Mouse (Mus musculus): ENCODE data around the gene Gm20388. TPM values are rescaled to one million over a fixed set of nuclear protein-coding genes. Genes with fewer than 3 reads are reported as not detected.
"Not testable (repeated sequence)": the region's sequence is repeated elsewhere in the genome, so short reads cannot be mapped to it uniquely, and the experiment has no call there.

Gene Gm20388
- polyA plus RNA-seq, 1 experiment from 2014 or later: not detected

DNA sequence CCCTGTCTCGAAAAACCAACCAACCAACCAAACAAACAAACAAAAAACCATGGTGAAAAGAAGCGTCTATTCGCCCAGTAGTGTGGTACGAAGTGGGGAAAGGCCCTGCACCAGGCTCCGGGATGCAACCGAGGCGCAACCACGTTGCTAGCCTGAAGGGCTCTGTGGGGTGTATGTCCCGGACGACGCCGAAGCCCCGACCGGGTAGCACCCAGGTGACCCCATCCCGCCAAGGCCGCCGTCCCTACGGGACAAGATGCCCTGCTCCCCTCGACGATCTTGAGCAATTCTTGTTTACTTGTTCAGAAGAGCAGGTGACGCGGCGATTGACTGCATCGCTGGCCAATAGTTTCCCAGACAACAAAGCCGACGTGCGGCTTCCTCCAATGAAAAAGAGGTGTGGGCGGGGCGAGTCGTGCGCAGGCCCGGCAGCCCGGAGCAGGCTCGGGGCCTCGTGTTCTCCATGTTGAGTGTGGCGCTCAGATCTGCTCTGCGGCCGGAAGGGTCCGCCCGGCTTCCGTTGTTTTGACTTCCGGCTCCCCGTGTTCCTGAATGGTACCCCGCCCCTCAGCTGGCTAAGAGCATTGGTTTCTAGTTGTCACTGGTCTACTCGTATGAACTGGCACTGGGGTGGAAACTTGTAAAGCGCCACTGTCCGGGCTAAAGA lies 1674.7 kb downstream of the Gm20388 start:
- Histone ChIP-seq H3K4me2 (peak overlapping the region; percentile 46), H3K9ac (ENCODE audit: low read length) (peak overlapping the region; percentile 53), H3K4me3 (ENCODE audit: low read depth, low read length) (peak overlapping the region; percentile 45), H3K9me3 (ENCODE audit: control insufficient read depth, low read length) (no peaks in the 10 kb centered on the region), H3K27ac (ENCODE audit: low read depth, low read length) (no peak overlapping the region), H3K4me1 (ENCODE audit: control insufficient read depth, insufficient read depth, low read length) (peaks cover 2% of the 10 kb centered on the region; the same call in 1 of the 2 replicates), H3K27me3 (ENCODE audit: control insufficient read depth, insufficient read depth, low read length) (no peaks in the 10 kb centered on the region), H3K36me3 (ENCODE audit: control insufficient read depth, insufficient read depth, low read length) (no peaks in the 10 kb centered on the region)
- 1% methylated on average over 47 of the region's 47 CpGs for WGBS
- DNase-seq (ENCODE audit: low spot score, missing footprints) (peak; percentile 99), ATAC-seq (ENCODE audit: low FRiP score) (peak; percentile 95)

DNA sequence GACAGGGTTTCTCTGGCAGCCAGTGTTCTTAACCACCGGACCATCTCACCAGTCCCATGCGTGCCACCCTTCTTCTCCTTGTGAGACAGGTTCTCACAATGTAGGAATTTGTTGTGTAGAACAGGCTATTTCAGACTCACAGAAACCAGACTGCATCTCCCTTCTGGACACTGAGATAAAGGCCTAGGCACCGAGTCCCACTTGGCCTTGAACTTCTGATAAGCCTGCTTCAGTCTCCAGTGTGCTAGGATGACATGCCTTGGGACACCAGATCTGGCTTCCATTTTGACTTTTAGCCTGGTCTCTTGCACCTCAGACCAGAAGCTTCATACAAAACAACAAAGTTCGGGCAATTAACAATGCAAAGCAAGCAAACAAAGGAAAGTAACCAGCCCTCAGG lies 1678.1 kb downstream of the Gm20388 start:
- H3K27me3 ChIP-seq (ENCODE audit: control insufficient read depth, insufficient read depth, low read length): no peaks in the 10 kb centered on the region
- H3K4me3 ChIP-seq (ENCODE audit: low read depth, low read length): no peak overlapping the region
- H3K9me3 ChIP-seq (ENCODE audit: control insufficient read depth, low read length): no peaks in the 10 kb centered on the region
- no peak overlapping the region for H3K4me2 ChIP-seq
- DNase-seq (ENCODE audit: low spot score, missing footprints): no peak
- no peak for ATAC-seq (ENCODE audit: low FRiP score)
- no peak overlapping the region for H3K9ac ChIP-seq (ENCODE audit: low read length)
- H3K4me1 ChIP-seq (ENCODE audit: control insufficient read depth, insufficient read depth, low read length): peaks cover 12% of the 10 kb centered on the region
- H3K27ac ChIP-seq (ENCODE audit: low read depth, low read length): no peak overlapping the region
- 82% methylated on average over 4 of the region's 4 CpGs for WGBS
- no peaks in the 10 kb centered on the region for H3K36me3 ChIP-seq (ENCODE audit: control insufficient read depth, insufficient read depth, low read length)

- no peak overlapping the region for H3K4me3 ChIP-seq (ENCODE audit: low read depth, low read length)
- DNase-seq (ENCODE audit: low spot score, missing footprints) (no peak), ATAC-seq (ENCODE audit: low FRiP score) (no peak)
- no peak overlapping the region for H3K27ac ChIP-seq (ENCODE audit: low read depth, low read length)
- no peaks in the 10 kb centered on the region for H3K9me3 ChIP-seq (ENCODE audit: control insufficient read depth, low read length)
- no peaks in the 10 kb centered on the region for H3K27me3 ChIP-seq (ENCODE audit: control insufficient read depth, insufficient read depth, low read length)
- no peak overlapping the region; the same call in 1 of the 2 replicates for H3K4me2 ChIP-seq
- 0 out of 2 replicates have a peak, but pooled peaks cover 2% of the 10 kb centered on the region for H3K36me3 ChIP-seq (ENCODE audit: control insufficient read depth, insufficient read depth, low read length)
- 39% methylated on average over 2 of the region's 2 CpGs for WGBS
- H3K9ac ChIP-seq (ENCODE audit: low read length): no peak overlapping the region
- peaks cover 12% of the 10 kb centered on the region for H3K4me1 ChIP-seq (ENCODE audit: control insufficient read depth, insufficient read depth, low read length)
These were observed 1678.6 kb downstream of the Gm20388 start for GRCm38 (mm10) chr8:121589205-121589726.

GRCm38 (mm10) chr8:121590203-121591177 lies 1679.8 kb downstream of the Gm20388 start, which contains the start of gene Map1lc3b:
Gene Map1lc3b, plus strand, starts transcription at chr8:121590361.
- Histone ChIP-seq H3K27ac (ENCODE audit: low read depth, low read length) (no peak within 1 kb of the TSS; the same call in 1 of the 2 replicates), H3K4me2 (peak within 1 kb of the TSS; percentile 57), H3K36me3 (ENCODE audit: control insufficient read depth, insufficient read depth, low read length) (peaks cover 8% of the 10 kb centered on the region; the same call in 1 of the 2 replicates), H3K9ac (ENCODE audit: low read length) (peak within 1 kb of the TSS; percentile 83), H3K4me3 (ENCODE audit: low read depth, low read length) (peak within 1 kb of the TSS; percentile 95), H3K27me3 (ENCODE audit: control insufficient read depth, insufficient read depth, low read length) (no peaks in the 10 kb centered on the region), H3K9me3 (ENCODE audit: control insufficient read depth, low read length) (no peaks in the 10 kb centered on the region), H3K4me1 (ENCODE audit: control insufficient read depth, insufficient read depth, low read length) (peaks cover 12% of the 10 kb centered on the region)
- WGBS: under 1% methylated on average over 76 of the region's 94 CpGs
- ATAC-seq (ENCODE audit: low FRiP score) (peak; percentile 88), DNase-seq (ENCODE audit: low spot score, missing footprints) (peak; percentile 100)

GRCm38 (mm10) chr8:121591178-121592066 lies 1680.8 kb downstream of the Gm20388 start:
- peak overlapping the region; percentile 95 for H3K4me3 ChIP-seq (ENCODE audit: low read depth, low read length)
- H3K4me2 ChIP-seq: peak overlapping the region; percentile 57
- WGBS: 18% methylated on average over 20 of the region's 20 CpGs
- no peaks in the 10 kb centered on the region for H3K9me3 ChIP-seq (ENCODE audit: control insufficient read depth, low read length)
- no peak overlapping the region for H3K27ac ChIP-seq (ENCODE audit: low read depth, low read length)
- ATAC-seq (ENCODE audit: low FRiP score): peak; percentile 10; the same call in 1 of the 2 replicates
- peaks cover 8% of the 10 kb centered on the region; the same call in 1 of the 2 replicates for H3K36me3 ChIP-seq (ENCODE audit: control insufficient read depth, insufficient read depth, low read length)
- H3K9ac ChIP-seq (ENCODE audit: low read length): peak overlapping the region; percentile 83
- H3K27me3 ChIP-seq (ENCODE audit: control insufficient read depth, insufficient read depth, low read length): no peaks in the 10 kb centered on the region
- peak; percentile 92 for DNase-seq (ENCODE audit: low spot score, missing footprints)
- H3K4me1 ChIP-seq (ENCODE audit: control insufficient read depth, insufficient read depth, low read length): peaks cover 12% of the 10 kb centered on the region

DNA sequence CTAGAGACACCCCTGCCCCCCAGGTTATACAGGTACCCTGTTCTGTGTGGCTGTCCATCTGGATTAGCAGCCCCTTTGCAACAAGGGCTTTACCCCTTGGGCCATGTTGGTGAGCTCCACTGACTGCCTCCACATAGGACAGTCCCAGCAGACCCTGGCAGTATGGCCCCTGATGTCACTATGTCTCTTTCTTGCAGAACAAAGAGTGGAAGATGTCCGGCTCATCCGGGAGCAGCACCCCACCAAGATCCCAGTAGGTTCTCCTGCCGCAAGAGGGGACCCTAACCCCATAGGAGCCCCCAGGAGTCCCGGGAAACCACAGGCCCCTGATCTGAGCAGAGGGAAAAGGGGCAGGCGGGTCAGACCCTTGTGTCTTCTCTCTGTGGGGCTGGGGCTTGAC lies 1682.7 kb downstream of the Gm20388 start:
- ATAC-seq (ENCODE audit: low FRiP score) (no peak), DNase-seq (ENCODE audit: low spot score, missing footprints) (no peak)
- no peak overlapping the region for H3K4me3 ChIP-seq (ENCODE audit: low read depth, low read length)
- H3K4me1 ChIP-seq (ENCODE audit: control insufficient read depth, insufficient read depth, low read length): peaks cover 12% of the 10 kb centered on the region
- H3K36me3 ChIP-seq (ENCODE audit: control insufficient read depth, insufficient read depth, low read length): peaks cover 17% of the 10 kb centered on the region
- no peak overlapping the region for H3K9ac ChIP-seq (ENCODE audit: low read length)
- no peak overlapping the region for H3K4me2 ChIP-seq
- H3K27ac ChIP-seq (ENCODE audit: low read depth, low read length): no peak overlapping the region
- H3K27me3 ChIP-seq (ENCODE audit: control insufficient read depth, insufficient read depth, low read length): no peaks in the 10 kb centered on the region
- H3K9me3 ChIP-seq (ENCODE audit: control insufficient read depth, low read length): no peaks in the 10 kb centered on the region
- WGBS: 85% methylated on average over 5 of the region's 5 CpGs

DNA sequence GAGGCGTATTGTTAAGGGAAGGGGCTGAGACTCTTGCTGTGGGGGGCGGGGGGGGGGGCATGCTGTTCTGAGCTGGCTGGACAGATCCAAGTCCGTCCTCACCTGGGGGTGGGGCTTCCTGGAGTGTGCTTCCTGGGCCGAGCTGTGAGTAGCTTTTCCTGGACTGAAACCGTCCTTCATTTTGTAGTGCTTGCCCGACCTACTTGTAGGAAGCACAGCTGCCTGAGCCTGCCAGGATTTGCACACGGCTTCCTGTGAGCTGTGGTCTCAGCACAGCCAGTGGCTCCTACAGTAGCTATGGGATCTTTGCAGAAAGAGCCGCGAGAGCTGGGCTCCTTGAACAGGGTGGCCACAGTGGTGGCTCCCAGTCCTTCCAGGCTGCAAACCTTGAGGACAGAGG lies 1683.3 kb downstream of the Gm20388 start:
- WGBS: 77% methylated on average over 9 of the region's 9 CpGs
- no peak overlapping the region for H3K4me3 ChIP-seq (ENCODE audit: low read depth, low read length)
- ATAC-seq (ENCODE audit: low FRiP score): no peak
- H3K9ac ChIP-seq (ENCODE audit: low read length): no peak overlapping the region
- no peaks in the 10 kb centered on the region for H3K9me3 ChIP-seq (ENCODE audit: control insufficient read depth, low read length)
- peaks cover 17% of the 10 kb centered on the region for H3K36me3 ChIP-seq (ENCODE audit: control insufficient read depth, insufficient read depth, low read length)
- DNase-seq (ENCODE audit: low spot score, missing footprints): no peak
- H3K27ac ChIP-seq (ENCODE audit: low read depth, low read length): no peak overlapping the region
- H3K27me3 ChIP-seq (ENCODE audit: control insufficient read depth, insufficient read depth, low read length): no peaks in the 10 kb centered on the region
- H3K4me2 ChIP-seq: no peak overlapping the region
- peaks cover 12% of the 10 kb centered on the region for H3K4me1 ChIP-seq (ENCODE audit: control insufficient read depth, insufficient read depth, low read length)

DNA sequence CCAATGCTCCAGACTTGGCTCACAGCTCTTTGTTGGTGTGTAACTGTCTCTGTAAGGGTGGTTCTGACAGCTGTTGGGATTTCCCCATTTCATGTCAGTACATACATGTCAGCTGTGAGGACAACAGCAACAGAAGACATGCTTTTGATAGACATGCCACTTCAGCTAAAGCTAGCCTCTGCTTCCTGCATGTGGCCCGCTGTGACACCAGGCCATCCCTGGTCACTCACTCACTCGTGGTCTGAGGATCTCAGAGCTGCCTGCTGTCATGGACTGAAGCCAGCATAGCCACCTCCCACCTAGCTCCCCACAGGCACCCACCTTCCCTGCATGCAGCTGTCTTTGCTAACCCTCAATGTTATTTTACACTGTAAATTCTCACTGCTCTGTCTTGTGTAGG lies 1686.9 kb downstream of the Gm20388 start:
- H3K4me3 ChIP-seq (ENCODE audit: low read depth, low read length); H3K4me2 ChIP-seq; H3K9ac ChIP-seq (ENCODE audit: low read length); H3K27ac ChIP-seq (ENCODE audit: low read depth, low read length); H3K9me3 ChIP-seq (ENCODE audit: control insufficient read depth, low read length); ATAC-seq (ENCODE audit: low FRiP score); DNase-seq (ENCODE audit: low spot score, missing footprints); H3K4me1 ChIP-seq (ENCODE audit: control insufficient read depth, insufficient read depth, low read length); H3K27me3 ChIP-seq (ENCODE audit: control insufficient read depth, insufficient read depth, low read length): not testable (repeated sequence)
- peaks cover 23% of the 10 kb centered on the region for H3K36me3 ChIP-seq (ENCODE audit: control insufficient read depth, insufficient read depth, low read length)
- WGBS: 86% methylated on average over 2 of the region's 2 CpGs

All from midbrain, embryonic 11.5 days (tissue).